Mouse (Mus musculus): ENCODE measurements around the gene Fkbp5. TPM values are rescaled to one million over a fixed set of nuclear protein-coding genes. Genes with fewer than 3 reads are reported as not detected.

The Fkbp5 gene
- polyA plus RNA-seq, 1 experiment, result 13.5 TPM

- DNase-seq (ENCODE audit: low spot score), result no peak
Measured at GRCm38 (mm10) chr17:28460388-28460787, 56.9 kb downstream of the Fkbp5 start.

- DNase-seq (ENCODE audit: low spot score), result no peak
Measured at GRCm38 (mm10) chr17:28455098-28455497, 62.2 kb downstream of the Fkbp5 start.

DNA sequence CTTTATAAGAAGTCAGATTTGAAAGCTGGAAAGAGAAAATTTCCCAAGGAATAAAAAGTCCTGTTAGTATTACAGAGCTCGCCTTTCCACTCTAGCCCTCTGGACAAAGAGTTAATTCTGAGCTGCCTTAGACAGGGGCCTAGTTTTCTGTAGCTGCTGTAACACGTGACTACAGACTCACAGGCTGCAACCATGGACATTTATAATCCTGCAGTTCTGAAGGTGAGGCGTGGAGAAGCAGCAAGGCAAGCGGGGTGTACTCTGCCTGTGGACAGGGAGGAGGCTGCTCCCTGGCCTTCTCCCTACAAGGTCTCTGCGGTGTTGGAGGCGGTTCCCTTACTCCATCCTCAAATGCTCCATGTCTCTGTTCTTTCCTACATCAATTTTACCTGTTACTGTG lies 64.4 kb downstream of the Fkbp5 start:
- no peak for DNase-seq (ENCODE audit: low spot score)

- no peak for DNase-seq (ENCODE audit: low spot score)
Measured at GRCm38 (mm10) chr17:28451914-28452313, 65.4 kb downstream of the Fkbp5 start.

- no peak for DNase-seq (ENCODE audit: low spot score)
Measured at GRCm38 (mm10) chr17:28451487-28451886, 65.8 kb downstream of the Fkbp5 start.

DNA sequence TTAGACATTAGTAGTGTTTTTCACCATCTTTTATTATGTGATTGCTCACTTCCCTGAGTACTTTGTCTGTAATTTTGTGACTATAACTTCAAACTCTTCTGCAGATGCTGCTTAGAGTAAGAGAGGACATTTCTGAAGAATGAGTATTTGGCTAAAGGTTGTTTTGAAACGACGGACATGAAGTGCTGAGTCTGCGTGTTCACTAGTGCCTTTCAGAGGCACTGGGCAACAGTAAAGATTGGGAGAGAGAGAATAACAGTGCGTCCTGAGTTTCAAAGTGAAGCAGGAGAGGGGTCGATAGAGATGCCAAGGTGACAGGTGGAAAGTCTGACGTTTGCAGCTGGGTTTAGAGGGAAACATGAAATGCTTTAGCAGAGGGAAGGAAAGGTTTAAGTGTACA lies 69.1 kb downstream of the Fkbp5 start:
- no peak for DNase-seq (ENCODE audit: low spot score)

- DNase-seq (ENCODE audit: low spot score), result no peak
Measured at GRCm38 (mm10) chr17:28447789-28448188, 69.5 kb downstream of the Fkbp5 start.

GRCm38 (mm10) chr17:28446820-28447168 lies 70.5 kb downstream of the Fkbp5 start:
- DNase-seq (ENCODE audit: low spot score), result no peak

DNA sequence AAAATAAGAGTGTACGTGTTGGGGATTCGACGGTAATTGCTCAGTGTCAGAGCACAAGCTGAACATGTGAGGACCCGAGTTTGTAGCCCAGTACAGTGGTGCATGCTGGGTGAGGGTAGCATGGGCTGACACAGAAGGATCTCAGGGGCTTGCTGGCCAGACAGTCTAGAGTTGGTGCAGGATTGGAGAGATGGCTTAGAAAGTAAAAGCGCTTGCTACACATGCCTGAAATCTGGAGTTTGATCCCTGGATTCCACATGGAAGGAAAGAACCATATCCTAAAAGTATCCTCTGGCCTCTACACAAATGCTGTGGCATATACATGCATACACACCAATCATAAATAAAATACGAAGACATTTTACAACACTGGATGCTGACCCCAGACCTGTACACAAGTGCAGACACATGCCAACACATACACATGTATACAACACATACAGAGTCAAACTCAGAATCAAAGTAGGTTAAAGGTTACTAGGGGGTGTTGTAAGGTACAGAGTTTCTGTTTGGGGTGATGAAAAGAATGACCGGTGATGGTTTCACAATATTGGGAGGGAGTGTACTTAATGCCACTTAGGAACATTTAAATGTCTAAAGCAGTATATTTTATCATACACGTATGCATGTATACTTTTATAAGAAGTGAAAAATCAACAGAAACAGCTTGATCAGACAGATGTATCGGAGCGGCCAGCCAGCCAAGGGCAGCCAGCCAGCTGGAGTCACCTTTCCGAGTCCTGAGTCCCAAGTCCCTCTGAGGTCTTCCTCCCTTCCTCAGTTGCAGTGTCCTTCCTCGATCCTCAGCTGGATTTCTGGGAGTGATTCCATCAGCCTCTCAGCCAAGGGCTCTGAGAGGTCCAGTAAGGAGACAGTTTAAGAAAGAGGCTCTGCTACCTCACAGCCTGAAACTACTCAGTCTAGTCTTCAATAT lies 71.2 kb downstream of the Fkbp5 start:
- DNase-seq (ENCODE audit: low spot score), result no peak

- no peak for DNase-seq (ENCODE audit: low spot score)
Measured at GRCm38 (mm10) chr17:28442661-28443060, 74.7 kb downstream of the Fkbp5 start.

DNA sequence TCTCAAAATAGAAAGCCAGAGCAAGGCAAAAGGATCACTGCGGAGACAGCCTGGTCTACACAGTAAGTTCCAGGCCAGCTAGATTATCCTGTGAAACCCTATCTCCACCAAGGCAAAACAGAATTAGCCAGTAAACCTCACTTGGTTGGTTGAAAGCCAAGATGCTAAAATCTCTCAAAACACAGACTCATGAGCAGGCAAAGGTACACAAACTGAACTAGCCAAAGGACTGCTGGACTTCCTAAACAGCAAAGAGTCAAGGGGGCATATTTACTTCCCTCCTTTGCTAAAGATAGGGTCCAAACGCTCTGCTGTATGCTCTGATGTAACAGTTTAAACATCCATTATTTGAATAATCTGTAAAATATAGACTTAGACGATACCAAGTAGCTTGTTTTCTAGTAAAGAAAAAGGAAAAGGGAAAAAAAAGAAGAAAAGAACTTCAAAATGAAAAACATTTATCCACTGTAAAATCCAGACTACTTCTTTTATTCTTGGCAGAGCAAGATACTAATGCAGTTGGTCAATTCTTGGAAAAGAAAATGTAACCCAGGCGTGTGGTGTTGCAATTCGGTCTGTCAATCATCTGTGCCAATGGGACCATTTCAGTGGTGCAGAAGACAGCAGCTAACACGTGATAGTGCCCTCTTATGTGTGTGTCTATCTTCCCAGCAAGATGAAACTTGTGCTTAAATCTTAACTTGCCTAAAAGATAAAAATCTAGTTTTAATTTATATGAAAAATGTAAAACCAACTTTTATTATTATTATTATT lies 78.8 kb downstream of the Fkbp5 start:
- DNase-seq (ENCODE audit: low spot score), result no peak

GRCm38 (mm10) chr17:28437938-28438337 lies 79.4 kb downstream of the Fkbp5 start:
- DNase-seq (ENCODE audit: low spot score), result no peak

DNA sequence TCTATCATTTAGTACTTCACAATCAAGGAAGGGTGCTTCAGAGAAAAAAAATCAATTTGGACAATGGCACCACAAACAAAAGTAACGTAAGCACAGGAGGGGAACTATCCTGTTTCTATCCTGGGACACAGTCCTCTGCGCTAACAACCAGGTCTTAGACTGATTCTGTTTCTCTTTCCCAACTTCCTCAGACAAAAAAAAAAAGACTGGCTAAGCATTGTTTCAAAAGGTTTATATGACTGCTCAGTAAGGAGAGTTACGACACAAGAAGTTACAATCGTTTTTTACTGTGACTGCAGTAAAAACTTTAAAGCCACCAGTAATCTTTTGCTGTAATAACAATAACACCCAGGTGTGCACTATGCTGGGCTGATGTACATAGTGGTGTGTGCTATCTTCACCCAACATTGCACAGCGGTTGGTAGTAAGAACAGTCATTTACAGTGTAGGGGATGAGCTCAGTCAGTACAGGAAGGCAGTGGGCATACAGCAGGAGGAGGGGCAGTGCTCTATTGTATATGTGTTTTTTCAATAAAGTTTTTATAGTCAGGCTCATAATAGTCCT lies 82.3 kb downstream of the Fkbp5 start:
- DNase-seq (ENCODE audit: low spot score), result no peak

DNA sequence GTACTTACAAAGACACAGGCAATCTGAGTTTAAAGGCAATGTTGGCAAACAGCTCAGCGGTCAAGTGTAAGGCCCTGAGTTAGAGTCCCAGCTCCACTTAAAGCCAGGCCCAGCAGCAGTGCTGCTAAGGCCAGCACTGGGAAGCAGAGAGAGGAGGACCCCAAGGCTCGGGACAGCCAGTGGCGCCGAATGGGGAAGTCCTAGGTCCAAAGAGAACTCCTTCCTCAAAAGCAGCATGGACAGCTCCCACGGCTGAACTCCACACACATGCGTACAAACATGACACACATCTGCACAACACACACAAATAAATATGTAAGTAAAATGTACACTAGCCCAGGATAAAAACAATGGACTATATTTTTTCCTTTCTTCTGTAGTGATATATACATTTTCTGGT lies 84.3 kb downstream of the Fkbp5 start:
- DNase-seq (ENCODE audit: low spot score), result no peak

DNA sequence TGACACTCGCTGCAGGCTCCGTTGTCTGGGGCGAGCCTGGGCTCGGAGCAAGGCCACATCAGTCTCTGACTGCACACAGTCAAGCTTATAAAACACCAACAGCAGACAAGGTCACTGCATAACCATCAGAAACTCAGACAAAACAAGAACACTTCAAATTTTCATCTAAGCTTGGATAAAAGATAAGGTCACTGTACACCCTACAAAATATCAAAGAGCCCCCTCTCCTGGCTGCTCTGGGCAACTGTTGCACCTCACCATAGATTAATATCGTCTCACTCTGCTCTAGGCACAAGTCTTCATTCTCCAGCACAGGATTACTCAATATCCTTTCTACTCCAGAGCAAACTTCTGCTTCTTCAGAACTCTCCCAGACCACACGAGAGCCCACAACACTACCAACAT lies 85.4 kb downstream of the Fkbp5 start:
- DNase-seq (ENCODE audit: low spot score), result no peak

- DNase-seq (ENCODE audit: low spot score), result no peak
Measured at GRCm38 (mm10) chr17:28431038-28431437, 86.3 kb downstream of the Fkbp5 start.

DNA sequence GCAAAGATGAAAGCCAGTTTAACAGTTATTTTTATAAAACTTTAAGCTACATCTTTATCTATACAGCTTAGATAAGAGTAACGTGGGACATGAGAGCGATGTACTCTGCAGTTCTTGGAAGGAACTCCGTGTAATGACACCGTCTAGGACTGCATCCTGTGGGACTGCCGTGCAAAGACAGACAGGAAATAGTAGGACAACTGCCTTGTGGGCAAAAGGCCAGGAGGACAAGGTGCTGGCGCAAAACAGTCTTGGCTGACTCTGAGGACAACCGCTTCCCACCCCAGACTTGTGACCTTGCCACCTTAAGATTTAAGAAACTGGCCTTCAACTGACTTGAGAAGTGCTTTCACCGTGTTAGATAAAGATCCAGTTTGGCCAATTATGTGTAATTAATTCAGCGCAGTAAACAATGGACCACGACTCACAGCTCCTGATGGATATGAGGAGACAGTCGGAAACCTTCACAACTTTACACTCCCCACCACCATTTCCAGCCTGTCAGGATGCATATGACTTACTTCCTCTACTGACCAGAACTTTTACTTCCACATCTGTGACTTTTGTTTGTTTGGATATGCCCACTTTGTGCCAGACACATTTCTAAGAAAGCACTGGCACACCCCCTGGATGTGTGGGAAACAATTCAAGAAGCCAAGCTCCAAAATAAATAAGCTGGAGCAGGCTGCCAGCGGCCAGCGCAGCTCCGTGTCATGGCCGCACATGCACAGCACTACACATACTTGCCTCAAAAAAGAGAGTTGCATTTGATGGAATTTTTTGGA lies 88.7 kb downstream of the Fkbp5 start:
- DNase-seq (ENCODE audit: low spot score), result no peak

DNA sequence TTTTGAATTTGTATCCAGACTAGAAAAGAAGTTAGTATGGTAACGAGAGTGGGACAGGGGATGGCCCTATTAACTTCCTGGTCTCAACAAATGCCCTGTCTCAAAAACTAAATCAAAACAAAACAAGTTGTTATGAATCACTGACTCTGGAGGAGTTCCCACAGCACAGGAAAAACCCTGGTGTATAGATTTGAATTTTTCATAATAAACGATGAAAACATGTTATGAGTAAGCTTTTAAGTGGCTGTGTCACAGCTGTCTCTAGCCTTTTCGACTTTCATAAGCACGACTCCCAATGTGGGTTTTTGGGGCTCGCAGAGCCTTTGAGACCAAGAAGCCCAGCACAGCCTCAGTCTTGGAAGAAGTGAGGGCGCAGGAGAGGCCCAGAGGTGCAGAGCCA lies 89.7 kb downstream of the Fkbp5 start:
- DNase-seq (ENCODE audit: low spot score), result no peak

- DNase-seq (ENCODE audit: low spot score), result no peak
Measured at GRCm38 (mm10) chr17:28424373-28424772, 93.0 kb downstream of the Fkbp5 start.

- DNase-seq (ENCODE audit: low spot score), result no peak
Measured at GRCm38 (mm10) chr17:28421071-28421470, 96.3 kb downstream of the Fkbp5 start.

DNA sequence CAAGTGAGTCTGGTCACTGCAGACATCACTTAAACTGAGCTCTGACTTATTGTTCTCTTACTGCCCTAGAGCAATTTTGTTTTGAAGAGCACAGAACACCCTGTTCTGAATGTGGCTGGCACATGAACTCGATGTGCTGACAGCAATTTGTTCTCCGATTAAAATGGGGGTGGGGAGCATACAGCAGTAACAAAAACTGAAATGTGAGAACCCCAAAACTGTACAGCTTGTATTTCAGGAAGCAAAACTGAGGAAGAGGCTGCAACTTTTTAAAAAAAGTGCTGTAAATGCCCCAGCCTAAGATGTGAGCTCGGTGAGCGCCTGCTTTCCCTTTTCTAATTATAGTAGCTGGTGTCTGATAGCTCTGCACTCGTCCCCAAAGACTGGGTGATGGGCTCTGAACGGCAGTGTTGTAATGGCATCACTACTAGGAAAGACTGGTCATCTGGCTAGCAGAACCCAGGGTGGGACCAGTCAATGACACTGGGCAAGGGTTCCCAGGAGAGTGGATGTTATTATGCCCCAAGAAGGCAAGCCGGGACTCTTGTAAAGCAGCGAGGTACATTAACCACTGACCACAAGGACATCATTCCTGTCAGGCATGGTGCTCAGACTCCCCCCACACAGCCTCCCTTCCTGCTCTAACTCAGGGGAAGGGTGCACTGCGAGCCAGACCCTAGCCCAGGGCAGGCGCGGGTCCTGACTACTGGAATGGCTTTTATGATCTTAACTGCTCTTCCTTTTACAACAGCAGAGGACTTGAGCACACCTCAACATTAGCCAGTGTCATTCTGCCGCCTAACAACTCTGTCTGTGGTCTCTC lies 96.9 kb downstream of the Fkbp5 start:
- DNase-seq (ENCODE audit: low spot score), result no peak
